8 mouse cellular contexts compared by ENCODE assay signal in genomic region chr2:93045129-93045817, GRCm38 (mm10). TPM values are rescaled to one million over a fixed set of nuclear protein-coding genes. Genes with fewer than 3 reads are reported as not detected.
DNase-seq lines count a peak whose midpoint lies in the region; ATAC-seq and TF ChIP-seq lines count a peak whose summit lies in the region.

No protein-coding gene starts in this region.

- DNase-seq in T-cell, adult 2 months (ENCODE audit: low spot score), result peak; percentile 94
- DNase-seq in cerebellum, postnatal 36 days, result peak; percentile 95 to 98
- DNase-seq in gastrocnemius, adult 18-20 months (ENCODE audit: low spot score), result peak; percentile 94
- DNase-seq in hindbrain, postnatal 0 days (ENCODE audit: low spot score), result peak; percentile 95
- DNase-seq in left cerebral cortex, adult 2 months (ENCODE audit: extremely low spot score in 1 of 2, low spot score in 2 of 2), result peak; percentile 96
- peak; percentile 93 for DNase-seq in right cerebral cortex, adult 2 months (ENCODE audit: low spot score in 2 of 2)
- peak; percentile 96 for DNase-seq in urinary bladder, postnatal 14 days (ENCODE audit: low spot score)

- peaks cover 30% of the 10 kb centered on the region; the same call in 1 of the 2 replicates for H3K4me1 ChIP-seq in hindbrain, postnatal 0 days (ENCODE audit: insufficient read depth, low read length)

- intact Hi-C loops in left cerebral cortex, adult 2 months (cut with DNase I), result no loop called here

- no peaks in the 10 kb centered on the region for H3K27me3 ChIP-seq in hindbrain, postnatal 0 days (ENCODE audit: insufficient read depth, low read length)

- H3K9me3 ChIP-seq in hindbrain, postnatal 0 days (ENCODE audit: low read length), result no peaks in the 10 kb centered on the region

- 0 out of 2 replicates have a peak, but pooled peaks have one; percentile 2 for TF ChIP-seq CTCF in hindbrain, postnatal 0 days (IDR thresholded peaks at IDR 0.05; ENCODE audit: low read depth)
- TF ChIP-seq CTCF in left cerebral cortex, adult 2 months (IDR thresholded peaks at IDR 0.05), result no peak

- peak; percentile 96 for ATAC-seq in hindbrain, postnatal 0 days
- ATAC-seq in megakaryocyte, adult 5-6 weeks (ENCODE audit: poor library complexity, severe bottlenecking), result peak; percentile 93

- H3K9ac ChIP-seq in hindbrain, postnatal 0 days (replicated peaks; ENCODE audit: low read length), result peak overlapping the region; percentile 95

- H3K27ac ChIP-seq in hindbrain, postnatal 0 days, result peak overlapping the region; percentile 96
- peak overlapping the region; percentile 94 for H3K27ac ChIP-seq in left cerebral cortex, adult 2 months

- H3K36me3 ChIP-seq in hindbrain, postnatal 0 days (ENCODE audit: insufficient read depth, low read length), result no peaks in the 10 kb centered on the region

- peak overlapping the region; percentile 91 for H3K4me3 ChIP-seq in hindbrain, postnatal 0 days (ENCODE audit: low read length)
- H3K4me3 ChIP-seq in left cerebral cortex, adult 2 months, result peak overlapping the region; percentile 84

- WGBS in hindbrain, postnatal 0 days, result 0% methylated on average over 46 of the region's 55 CpGs

- peak overlapping the region; percentile 88 for H3K4me2 ChIP-seq in hindbrain, postnatal 0 days (ENCODE audit: low read depth, low read length)

RNA-seq across cellular contexts. Expression of gene Prdm11, which starts 0.7 kb away (rescaled TPM):
- total RNA-seq in gastrocnemius, adult 18-20 months (2021), result under 1 TPM; 0.39 to 0.90 TPM
- total RNA-seq in hindbrain, postnatal 0 days (2014; rRNA removed), result 14.9 and 15.6 TPM in 2 replicates
- polyA plus RNA-seq in hindbrain, postnatal 0 days (2015; fragmentation: Nextera tagmentation; extraction: Ambion mirVana), result 3.5 and 3.7 TPM in 2 replicates
- 10 to 100 TPM; 24.7 to 24.8 TPM for total RNA-seq in left cerebral cortex, adult 2 months (2021)
- total RNA-seq in megakaryocyte, adult 5-6 weeks (2015), result 0.85 and 2.1 TPM in 2 replicates
- 2.1 TPM in 2 replicates for total RNA-seq in megakaryocyte, adult 5-6 weeks (2017)

Comparison
In these comparisons a context has a peak if more than half of its experiments do, and no peak if none do; other contexts are left out.
1. Peak in every context shown above with its lines: DNase-seq, ATAC-seq, H3K4me3 ChIP-seq and H3K27ac ChIP-seq.